Mouse (Mus musculus) adrenal gland, postnatal 4 days (tissue): ENCODE results near the gene Syne1. TPM values are rescaled to one million over a fixed set of nuclear protein-coding genes. Genes with fewer than 3 reads are reported as not detected.

Experiments used
- DNase-seq, 2 experiments: peaks; one replicate each; pipeline ENCODE4 v3.0.0; 2021 to 2022; ENCODE audit warnings: low spot score in 2 of 2, mixed read lengths in 2 of 2
- total RNA-seq, 2 experiments: library from RNA; stranded (reverse); gene quantifications; 2 replicates each; pipeline ENCODE4 v1.2.3; 2021

Syne1 gene
- total RNA-seq, 2 experiments from 2014 or later: 24.9 to 25.9 TPM

DNA sequence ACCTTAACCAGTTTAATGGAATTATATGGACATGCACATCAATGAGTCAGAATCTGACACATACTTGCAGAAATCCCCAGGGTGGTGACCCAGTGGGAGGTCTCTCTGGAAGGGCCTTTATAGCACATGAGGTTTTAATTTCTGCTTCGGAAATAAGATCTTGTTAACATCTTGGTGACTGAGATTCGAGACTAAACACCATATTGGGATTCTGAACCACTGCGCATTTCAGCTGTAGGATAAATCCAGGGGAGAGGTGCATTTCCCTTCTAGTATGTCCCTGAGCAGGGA lies 480.4 kb downstream of the Syne1 start:
- DNase-seq: no peak

DNA sequence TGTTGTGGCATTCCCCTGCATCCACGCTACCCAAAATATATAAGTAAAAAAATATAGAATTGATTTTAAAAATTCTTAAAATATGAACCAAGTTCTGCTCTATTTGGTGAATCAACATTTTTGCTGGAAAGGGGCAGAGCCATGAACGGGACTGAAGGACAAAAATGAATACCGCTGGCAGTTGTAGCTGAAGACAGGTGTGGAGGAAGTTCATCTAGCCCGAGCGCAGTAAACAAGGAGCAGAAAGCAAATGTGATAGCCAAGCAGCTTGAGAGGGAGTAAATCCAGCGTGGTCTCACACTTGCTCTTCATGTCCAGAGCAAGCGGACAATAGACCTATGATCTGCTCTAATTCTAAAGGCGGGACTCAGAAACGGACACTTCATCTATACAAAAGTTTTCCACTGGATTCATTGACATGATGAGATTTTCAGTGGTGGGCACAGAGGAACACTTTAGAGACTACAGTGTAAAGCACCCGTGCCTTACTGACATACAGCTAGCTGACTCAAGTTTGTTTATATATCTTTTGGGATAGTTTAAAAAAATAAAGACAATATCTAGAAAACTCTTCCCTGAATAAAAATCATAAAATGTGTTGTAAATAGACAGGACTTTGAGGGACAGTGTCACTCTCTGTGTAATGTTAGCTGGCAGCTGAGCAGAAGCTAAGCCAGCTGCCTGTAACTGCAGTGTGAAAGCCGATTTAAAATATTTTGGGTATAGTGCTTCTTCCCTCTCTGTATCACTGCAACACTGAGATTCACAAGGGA lies 480.9 kb downstream of the Syne1 start:
- no peak for DNase-seq

DNA sequence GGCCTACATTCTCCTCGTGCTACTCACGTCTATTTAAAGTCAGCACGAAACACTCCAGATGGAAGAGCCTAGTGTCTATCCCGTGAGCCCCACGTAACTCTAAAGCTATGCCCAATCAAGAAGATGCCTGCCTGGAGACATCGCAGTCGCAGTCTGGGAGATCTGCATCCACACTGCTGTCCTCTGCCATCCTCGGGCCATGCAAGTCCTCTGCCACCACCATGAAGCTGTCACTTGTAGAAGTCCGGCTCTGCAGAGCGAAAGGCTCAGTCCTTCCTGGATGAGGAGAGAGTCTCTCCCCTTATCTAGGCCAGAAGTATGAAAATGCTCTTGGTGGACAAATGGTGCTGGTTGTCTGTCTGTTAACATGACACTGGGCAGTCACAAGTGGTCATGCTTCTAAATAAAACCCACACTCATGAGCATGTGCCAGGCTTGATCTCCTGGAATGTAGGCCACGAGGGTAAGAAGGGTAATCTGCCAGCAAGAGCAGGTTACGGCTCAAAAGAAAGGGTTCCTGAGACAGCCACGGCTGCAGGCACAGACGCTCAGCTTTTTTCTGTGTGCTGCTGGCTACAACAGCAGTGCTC lies 482.5 kb downstream of the Syne1 start, which contains the start of gene Gm10097:
Gene Gm10097 (plus strand): TSS at position 517 of the 590 bp plus-strand sequence.
- DNase-seq: no peak

DNA sequence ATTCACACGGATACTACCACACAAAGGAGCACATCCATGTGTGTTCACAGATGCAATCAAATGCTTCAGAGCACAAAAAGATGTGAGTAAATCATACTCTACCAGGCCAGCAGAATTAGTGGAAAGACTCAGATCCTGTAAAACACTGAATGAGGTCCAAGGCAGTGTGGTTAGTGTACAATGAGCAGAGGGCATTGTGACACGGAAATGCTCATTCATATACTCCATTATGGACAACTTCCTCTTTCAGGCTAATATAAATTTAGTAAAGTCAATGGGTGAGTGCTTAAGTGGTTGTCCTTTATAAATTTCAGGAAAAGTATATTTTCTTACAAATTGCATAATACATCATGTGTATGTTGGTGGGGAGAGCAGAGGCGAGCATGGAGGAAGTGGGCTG lies 484.2 kb downstream of the Syne1 start:
- DNase-seq: no peak

DNA sequence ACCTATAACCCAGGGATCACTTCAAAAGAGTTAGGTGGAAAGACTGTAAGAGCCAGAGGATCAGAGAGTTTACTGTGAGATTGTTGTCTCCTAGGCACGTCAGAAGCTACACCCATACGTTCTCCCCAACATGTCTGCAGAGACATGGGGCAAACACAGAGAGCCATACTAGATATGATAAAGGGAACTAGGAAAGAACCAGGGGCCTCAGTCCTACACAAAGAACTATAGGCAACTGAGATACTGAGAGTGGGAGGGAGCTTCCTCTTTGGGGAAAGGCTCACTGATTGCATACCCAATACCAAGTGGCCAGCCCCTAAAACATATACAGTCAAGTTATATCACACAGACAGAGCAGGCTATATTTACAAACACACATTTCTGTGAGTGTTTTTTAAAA lies 491.3 kb downstream of the Syne1 start:
- no peak for DNase-seq

DNA sequence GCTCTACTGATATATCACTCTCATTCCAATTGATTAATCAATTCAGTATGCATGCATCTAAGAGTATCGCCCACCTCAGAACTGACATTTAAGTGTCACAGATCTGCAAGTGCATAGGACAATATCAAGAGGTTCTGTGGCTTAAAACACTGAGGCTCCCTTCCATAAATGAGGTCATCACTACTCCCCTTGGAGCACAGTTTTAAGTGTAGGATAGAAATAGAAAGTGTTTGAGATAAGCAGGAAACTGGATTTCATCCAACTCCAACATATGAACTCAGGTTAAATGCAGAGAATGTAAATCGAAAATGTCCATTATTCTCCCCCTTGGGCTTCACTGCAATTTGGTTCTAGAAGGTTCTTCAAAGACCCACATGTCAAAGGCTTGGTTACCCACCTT lies 492.4 kb downstream of the Syne1 start:
- no peak for DNase-seq

DNA sequence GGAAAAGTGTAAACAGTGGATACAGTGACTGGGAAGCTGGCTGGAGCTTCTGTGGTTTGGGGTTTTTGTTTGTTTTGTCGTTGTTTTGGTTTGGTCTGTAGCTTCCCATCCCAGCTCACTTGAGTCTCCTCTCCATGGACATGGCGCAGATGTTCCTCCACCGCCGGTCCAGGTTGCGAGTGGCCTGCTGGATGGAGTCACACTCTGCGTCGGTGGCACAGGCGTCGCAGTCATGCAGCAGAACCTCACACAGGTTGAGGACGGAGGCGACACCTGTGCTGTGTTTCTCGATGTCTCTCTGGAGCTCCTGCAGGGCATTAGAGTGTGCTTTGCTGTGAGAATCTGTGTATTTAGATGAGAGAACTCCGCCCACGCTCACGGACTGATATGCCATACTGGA lies 493.6 kb downstream of the Syne1 start:
- DNase-seq: no peak

DNA sequence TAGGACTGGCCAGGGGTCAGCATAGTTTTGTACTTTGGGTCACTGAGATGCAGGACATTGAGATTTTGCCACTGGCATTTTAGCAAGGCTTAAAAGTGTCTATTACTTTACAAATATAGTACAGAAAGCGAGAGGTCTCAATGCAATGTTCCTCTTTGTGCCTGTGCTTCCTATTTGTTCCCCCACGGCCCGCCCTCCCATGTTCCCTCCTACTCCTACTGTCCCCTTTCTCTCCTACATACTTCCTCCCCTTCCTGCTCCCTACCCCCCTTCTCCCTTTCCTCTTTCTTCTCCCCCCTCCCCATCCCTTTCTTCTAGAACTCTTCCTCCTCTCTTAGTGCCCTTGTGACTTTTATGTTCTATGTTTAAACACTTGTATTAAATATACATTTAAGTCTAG lies 494.3 kb downstream of the Syne1 start:
- no peak for DNase-seq

DNA sequence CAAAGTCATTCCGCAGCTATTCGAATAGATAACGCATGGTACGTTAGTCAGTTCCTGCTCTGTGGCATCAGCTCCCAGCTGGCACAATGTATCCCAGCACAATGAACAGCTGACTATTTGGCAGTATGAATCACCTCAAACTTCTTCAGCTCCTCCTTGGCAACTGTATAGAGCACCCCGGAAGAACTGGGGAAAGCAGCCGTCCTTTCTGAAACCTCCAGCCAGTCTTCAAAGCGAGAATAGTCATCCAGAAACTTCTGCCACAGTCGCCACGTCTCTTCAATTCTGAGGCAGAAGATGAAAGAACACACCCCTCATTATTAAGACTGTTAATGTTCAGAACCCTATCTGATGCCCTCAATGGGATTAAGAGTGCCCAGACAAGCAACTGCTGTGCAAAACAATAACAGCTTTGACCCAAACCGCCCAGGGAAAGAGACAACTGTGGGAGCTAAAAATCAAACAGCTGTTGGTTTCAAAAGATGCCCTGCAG lies 495.0 kb downstream of the Syne1 start:
- no peak for DNase-seq

DNA sequence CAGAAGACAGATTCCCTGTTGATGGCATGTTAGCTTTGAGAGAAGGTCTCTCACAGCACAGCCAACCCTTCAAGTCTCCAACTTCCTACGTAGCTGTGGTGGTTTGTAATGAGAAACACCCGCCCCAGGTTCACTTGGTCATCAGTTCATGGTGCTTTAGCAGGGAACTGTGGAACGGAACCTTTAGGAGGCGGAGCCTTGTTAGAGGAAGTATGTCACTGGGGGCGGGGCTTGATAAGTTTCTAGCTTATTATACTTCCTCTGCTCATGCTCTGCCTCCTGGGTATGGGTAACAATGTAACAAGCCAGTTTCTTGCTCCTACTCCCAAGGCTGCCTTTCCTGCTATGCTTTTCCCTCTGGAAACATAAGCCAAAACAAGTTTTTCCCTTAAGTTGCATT lies 505.6 kb downstream of the Syne1 start:
- no peak for DNase-seq

DNA sequence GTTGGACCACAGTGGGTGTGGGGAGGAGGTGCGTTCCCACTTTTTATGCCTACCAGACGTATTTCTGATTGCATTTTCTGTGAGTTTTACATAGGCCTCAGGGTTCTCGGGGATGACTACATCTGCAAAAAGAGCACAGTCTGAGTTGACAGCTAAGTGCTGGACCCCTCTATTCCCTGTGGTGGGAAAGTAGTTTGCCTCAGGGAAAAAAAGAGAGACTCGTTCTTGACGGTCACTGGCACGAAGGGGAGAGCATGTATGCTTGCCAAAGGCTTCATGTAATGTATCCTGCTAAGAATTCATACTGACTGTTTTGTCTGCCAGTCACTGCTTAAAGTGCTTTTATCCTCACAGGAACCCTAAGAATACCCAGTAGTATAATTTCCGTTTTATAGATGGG lies 506.1 kb downstream of the Syne1 start:
- no peak for DNase-seq

DNA sequence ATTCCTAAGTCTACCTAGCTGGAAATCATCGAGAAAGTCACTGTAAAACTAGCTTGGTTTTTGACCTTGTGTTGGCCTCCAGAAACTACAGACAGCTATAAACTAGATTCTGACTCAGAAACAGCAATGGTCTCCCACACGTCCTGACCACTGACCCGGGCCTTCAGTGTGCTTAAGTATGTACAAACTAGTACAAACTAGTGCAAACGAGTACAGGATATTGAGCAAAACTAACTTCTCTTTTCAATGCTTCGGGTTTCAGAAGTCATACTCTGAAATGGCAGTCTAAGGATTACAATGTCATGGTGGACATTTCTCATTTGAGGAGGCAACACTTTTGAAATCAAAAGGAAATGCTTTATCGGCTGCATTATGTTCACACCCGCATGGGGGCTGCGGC lies 506.8 kb downstream of the Syne1 start:
- no peak for DNase-seq

DNA sequence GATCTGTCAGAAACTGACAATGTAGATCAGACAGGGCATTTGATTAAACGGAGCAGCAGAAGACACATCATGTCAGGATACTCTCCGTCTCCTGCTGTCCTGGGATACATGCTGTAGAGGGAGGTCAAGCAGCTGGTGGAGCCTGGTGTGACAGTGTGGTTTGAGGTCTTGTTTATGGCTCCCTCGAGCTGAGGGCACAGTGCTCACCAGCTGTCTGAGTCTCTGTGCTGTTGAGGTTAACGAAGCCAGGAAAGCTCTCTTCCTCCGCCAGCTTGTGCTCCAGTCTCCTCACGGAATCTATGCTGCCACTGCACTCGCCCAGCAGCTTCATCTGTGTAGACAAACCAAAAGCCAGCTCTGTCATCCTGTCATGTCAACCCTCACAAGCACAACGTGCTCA lies 510.0 kb downstream of the Syne1 start:
- no peak for DNase-seq

DNA sequence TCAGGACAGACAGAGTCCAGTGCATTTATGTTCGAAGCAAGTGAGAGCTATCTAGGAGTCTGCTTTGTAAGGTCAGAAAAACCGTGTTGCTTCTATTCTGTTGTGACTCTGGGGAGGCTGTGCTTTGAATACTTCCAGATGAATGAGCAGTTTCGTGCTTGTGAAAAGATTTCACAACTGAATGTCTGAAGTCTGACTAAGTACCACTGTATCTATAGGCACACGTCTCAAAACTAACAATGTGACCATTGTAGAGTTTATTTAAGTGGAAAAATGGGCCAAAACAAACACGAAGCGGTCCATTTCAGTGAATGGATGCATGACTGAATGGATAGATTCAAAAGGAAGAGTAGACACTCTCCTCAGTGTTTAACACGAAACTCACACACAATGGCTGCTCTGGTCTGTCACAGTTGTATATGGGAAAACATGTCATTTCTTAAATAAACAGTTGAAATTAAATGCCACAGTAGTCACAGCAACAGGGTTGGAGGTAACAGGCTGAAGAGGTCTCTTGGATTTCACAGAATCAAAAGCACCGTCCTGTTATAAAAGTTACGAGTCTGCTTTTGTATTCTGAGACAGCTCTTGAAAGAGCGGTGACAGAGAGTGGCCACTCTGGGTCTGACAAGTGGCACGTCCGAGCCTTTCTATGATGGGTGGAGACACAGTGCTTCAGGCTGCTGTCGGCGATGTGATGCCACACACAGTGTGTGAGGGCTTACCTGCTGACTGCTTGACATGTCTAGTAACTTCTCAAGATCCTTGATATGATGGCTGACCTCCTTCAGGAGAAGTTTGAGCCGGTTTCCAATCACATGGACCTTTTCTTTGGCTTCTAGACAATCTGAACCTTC lies 518.9 kb downstream of the Syne1 start:
- no peak for DNase-seq

DNA sequence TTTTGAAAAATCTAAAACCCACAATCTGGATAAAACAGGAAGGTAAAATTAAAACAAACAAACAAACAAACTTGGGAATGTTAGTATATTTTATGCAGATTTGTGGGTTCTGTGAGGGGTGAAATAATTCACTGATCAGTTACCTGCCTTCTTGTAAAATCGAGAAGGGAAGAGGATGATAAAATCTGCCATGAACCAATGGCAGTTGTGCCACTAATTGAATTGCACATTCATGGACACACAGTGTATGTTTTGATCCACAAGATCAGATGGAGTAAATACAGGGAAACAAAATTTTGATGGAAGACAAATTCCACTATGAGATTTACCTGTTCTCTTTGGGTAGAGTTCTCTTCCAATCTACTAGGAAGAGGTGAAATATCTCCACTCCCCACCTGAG lies 521.4 kb downstream of the Syne1 start:
- no peak for DNase-seq

DNA sequence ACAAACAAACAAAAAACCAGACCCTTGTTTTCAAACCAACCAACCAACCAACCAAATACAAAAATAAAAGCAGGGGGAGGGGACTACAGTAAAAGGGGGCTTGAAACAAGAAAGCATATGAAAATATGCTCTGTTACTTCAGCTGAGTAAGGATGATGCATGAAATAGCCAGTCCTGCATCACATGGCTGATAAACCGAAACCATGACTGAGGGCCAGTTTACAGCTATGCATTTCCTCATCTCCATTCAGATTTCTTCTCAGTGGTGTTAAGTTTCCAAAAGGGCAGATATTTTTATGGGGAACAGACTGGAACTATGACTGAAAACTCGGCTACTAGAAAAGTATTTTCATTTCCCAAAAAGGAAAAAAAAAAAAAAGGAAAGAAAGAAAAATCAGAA lies 522.1 kb downstream of the Syne1 start:
- DNase-seq: no peak

DNA sequence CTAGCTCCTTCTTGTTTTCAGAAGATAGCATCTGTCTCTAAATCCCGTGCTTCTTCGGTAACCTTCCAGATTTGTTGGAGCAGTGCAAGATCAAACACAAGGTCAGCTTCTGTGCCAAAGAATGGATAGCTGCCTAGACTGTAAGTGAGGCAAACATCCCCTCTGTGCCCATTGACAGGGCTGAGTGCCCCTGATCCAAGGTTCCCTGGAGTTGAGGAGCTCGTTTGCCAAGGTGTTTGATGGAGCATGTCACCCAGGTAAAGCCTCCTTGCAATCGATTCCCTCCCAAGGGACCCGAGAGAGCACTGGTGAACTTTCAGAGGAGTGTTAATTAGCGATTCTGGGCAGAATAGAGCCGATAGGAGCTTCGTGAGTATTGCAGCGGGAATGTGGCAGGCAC lies 523.0 kb downstream of the Syne1 start:
- DNase-seq: no peak

DNA sequence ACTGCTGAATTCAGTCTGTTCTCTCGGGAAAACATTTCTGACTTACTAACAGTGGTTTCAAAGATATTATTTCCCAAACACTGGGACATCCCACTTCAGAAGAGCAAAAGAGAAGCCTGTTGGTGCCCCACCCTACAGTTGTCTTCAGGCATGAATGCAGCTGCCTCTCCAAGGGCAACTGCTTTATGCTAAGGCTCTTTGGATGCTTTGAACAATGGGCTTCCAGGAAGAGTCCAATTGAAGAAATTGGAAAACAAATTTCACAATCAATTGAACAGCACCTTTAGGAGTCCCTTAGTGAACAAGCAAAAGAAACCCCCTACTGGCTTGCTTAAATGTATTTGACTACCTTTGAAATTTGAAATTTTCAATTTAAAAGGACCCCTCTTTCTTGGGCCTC lies 524.1 kb downstream of the Syne1 start:
- no peak for DNase-seq

DNA sequence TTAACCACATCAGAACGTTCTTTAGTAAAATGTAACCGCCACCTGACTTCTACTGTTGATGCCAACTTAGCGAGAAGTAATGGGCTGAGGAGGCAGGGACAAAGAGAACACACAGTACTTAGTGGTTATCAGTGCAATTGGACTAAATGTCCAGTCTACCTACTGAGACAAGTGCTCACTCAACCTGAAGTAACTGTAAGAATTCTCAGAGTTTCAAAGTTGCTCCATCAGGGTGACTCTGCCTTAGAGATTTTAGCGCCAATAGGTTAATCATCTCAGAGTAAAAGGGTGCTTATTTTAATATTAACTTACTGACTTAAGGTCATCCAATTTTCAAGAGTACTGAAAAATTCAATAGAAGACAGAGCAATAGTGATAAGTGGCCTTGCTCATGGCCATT lies 525.4 kb downstream of the Syne1 start:
- DNase-seq: no peak

DNA sequence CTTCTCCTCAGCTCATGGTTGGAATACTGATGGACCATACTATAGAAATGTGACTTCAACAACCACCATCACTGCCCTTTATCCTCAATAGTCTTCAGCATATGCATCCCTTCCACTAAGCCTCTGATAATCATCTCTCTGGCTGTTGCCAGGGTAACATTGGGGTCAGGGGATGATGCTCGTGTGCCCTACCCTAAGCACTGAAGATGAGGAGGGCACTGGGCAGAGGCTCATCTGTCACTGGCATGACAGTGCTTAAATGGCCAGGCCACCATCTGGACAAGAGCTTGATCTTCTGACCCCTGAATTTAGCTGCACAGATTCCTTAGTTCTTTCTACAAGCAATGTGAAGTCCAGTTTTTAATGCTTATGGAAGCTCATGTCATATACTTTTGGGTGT lies 534.1 kb downstream of the Syne1 start:
- DNase-seq: no peak

DNA sequence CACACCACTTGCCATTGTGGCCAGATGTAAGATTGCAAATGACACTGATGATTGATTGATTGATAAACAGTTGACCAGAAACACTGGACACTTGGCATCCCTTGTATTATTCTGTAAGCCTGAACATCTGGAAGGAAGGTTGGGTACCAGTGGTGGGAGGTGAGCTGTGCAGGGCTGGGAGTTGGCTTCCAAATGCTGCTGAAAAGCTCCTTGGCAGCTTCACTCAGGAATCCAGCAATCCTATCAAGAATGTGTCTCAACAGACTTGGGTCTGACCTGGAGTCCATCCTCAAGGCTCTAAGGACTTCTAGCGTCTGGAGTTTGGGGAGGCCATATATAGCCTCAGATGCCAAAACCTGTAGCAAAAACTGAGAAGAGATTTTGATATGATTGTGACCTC lies 536.3 kb downstream of the Syne1 start:
- DNase-seq: no peak

DNA sequence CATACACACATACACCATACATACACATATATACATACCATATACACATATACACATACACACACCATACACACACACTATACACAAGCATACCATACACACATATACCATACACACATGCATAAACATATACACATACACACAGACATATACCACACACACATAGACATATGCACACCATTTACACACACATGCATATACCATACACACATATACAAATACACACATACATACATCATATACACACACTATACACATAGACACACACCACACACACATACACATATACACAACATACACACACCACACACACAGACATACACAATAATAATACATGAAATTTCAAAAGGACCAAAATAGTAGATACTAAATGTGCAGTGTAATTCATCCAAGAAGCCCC lies 539.3 kb downstream of the Syne1 start:
- DNase-seq: no peak
